Mouse (Mus musculus) left cerebral cortex, adult 6 months (tissue): ENCODE data around the gene Gpr31b. TPM values are rescaled to one million over a fixed set of nuclear protein-coding genes. Genes with fewer than 3 reads are reported as not detected.

Experiments
- long read RNA-seq, 2 experiments: library from polyadenylated mRNA; unstranded; transcript quantifications; one replicate each; pipeline ENCODE4 v2.0.0; 2019 to 2020
- polyA plus RNA-seq: library from polyadenylated mRNA; unstranded; fragments of <200 nt; fragmentation: Nextera tagmentation; gene quantifications from 2 replicates; pipeline ENCODE4 v1.2.3, GENCODE M21; 2021

Gpr31b gene
- polyA plus RNA-seq: not detected in 2 replicates
- long read RNA-seq, experiment 1: 0 reads
- long read RNA-seq, experiment 2: 0 reads

DNA sequence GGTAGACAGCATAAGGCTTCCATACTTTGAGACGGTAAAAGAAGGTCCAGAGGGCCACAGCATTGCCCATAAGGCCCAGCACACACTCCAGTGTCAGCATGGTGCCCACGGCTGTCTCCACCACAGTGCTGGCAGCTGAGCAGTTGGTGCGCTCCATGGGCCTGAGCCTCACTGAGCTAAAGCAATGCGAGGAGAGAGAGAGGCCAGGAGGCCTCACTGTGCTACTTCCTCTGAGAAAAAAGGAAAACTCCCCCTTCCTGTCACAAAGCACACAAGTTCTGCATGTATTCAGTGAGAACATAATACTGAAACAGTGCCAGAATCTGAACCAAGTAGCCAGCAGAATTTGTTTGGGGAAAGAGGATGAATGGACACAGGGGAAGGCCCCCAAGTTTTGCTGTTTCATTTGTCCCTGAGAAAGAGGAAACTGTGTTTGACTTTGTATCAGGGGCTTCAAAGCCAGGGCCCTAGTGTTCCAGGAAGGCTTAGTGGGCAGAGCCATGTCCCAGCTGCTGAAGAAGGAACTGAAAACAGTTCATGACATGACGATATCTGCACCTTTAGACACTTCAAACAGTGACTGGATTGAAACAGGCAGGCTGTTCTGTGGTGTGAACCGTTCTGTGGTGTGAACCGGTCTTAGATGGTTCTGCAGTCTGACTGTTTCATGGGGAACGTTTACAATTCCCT, at the start of gene Gpr31b:
Gpr31b (minus strand) TSS at position 173 of the 690 bp plus-strand sequence.

DNA sequence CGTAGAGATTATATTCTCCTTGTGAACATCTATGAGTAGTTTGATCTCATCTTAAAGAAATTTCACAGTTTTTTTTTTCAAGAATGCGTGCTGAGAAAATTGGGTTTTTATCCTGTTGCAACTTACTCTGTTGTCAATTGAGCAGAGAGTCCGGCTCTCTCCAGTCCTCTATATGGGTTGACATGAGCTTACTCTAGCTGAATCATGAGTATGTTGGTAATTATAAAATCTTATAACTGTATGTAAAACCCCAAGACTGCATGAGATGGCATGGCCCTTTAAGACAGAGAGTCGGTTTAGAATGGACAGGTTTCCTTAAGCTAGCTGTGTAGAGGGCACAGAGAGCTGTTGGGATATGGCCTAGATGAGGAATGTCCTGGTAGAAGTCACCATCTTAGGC, 8.7 kb upstream of the Gpr31b start, which contains the start of gene Tcp10b:
Tcp10b (plus strand) TSS at position 301 of the 400 bp plus-strand sequence.

DNA sequence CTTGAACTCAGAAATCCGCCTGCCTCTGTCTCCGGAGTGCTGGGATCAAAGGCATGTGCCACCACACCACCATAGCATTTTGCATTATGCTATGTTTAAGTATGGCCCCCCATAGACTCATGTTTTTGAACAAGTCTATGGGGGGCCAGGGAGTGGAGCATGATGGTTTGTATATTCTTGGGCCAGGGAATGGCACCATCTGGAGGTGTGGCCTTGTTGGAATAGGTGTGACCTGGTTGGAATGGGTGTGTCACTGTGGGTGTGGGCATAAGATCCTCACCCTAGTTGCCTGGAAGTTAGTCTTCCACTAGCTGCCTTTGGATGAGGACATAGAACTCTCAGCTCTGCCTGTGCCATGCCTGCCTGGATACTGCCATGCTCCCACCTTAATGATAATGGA, 45.5 kb downstream of the Gpr31b start, which contains the start of gene Sod2:
Sod2 (plus strand) TSS at position 301 of the 400 bp plus-strand sequence.

Other genes with a start within 250 kb of the Gpr31b start
- 18.3 and 21.6 TPM in 2 replicates for gene Mas1, start 184.2 kb downstream of the Gpr31b start, polyA plus RNA-seq
- gene Mrgprh, start 176.3 kb downstream of the Gpr31b start, polyA plus RNA-seq: not detected in 2 replicates
- gene Pnldc1, start 142.1 kb downstream of the Gpr31b start, polyA plus RNA-seq: 0.63 and 0.93 TPM in 2 replicates
- 176 and 232 TPM in 2 replicates for gene Tcp1, start 136.6 kb downstream of the Gpr31b start, polyA plus RNA-seq
- 136 and 148 TPM in 2 replicates for gene Mrpl18, start 136.0 kb downstream of the Gpr31b start, polyA plus RNA-seq
- gene Acat3, start 111.7 kb downstream of the Gpr31b start, polyA plus RNA-seq: 2.5 and 3.8 TPM in 2 replicates
- 46.2 and 59.1 TPM in 2 replicates for gene Acat2, start 91.5 kb downstream of the Gpr31b start, polyA plus RNA-seq
- gene Wtap, start 58.1 kb downstream of the Gpr31b start, polyA plus RNA-seq: 57.0 and 74.2 TPM in 2 replicates
- 231 and 270 TPM in 2 replicates for gene Sod2, start 45.5 kb downstream of the Gpr31b start, polyA plus RNA-seq
- 0.18 TPM in 1 of 2 replicates, not detected in the other for gene Tcp10b, start 8.8 kb upstream of the Gpr31b start, polyA plus RNA-seq
- gene Unc93a, start 79.5 kb upstream of the Gpr31b start, polyA plus RNA-seq: not detected in 2 replicates
- gene Smok2a, start 168.9 kb upstream of the Gpr31b start, polyA plus RNA-seq: not detected in 2 replicates
- not detected in 2 replicates for gene Smok2b, start 178.0 kb upstream of the Gpr31b start, polyA plus RNA-seq